Mouse (Mus musculus) cerebellum, adult 2 months (tissue): ENCODE measurements around the gene Dkc1.

ENCODE experiments used
- CTCF ChIP-seq: fragments of 200-500 bp; IDR thresholded peaks from 2 replicates; pipeline ENCODE4 v1.5.1; 2011; ENCODE audit warnings: low read depth, mild to moderate bottlenecking, control low read depth, low read length, moderate library complexity, borderline replicate concordance; ENCODE audit not compliant: insufficient read depth
- POLR2A ChIP-seq: fragments of 200-500 bp; IDR thresholded peaks from 2 replicates; pipeline ENCODE4 v1.6.1; 2011; ENCODE audit warnings: low read length, control low read depth, borderline replicate concordance; ENCODE audit not compliant: insufficient read depth

GRCm38 (mm10) chrX:75095369-75096162, at the start of gene Dkc1:
- TF ChIP-seq CTCF (no peak), POLR2A (peak; percentile 51; the same call in 1 of the 2 replicates)
